Mouse (Mus musculus): ENCODE results near the gene Epb41l2. TPM values are rescaled to one million over a fixed set of nuclear protein-coding genes. Genes with fewer than 3 reads are reported as not detected.

The Epb41l2 gene
- polyA plus RNA-seq, 1 experiment from 2014 or later, result 33.8 TPM

GRCm38 (mm10) chr10:25331321-25332049 is 28.1 kb upstream of the Epb41l2 start:
- no peaks in the 10 kb centered on the region for H3K4me1 ChIP-seq (replicated peaks)
- no peak for DNase-seq (ENCODE audit: low spot score)
- H3K27ac ChIP-seq, result no peak overlapping the region
- no peak overlapping the region for H3K4me3 ChIP-seq
- H3K27me3 ChIP-seq (ENCODE audit: insufficient read depth, poor library complexity, severe bottlenecking), result no peaks in the 10 kb centered on the region
- H3K9me3 ChIP-seq, result no peaks in the 10 kb centered on the region
- no peaks in the 10 kb centered on the region for H3K36me3 ChIP-seq
- 75% methylated on average over 9 of the region's 9 CpGs for WGBS

- Histone ChIP-seq H3K27ac (no peak overlapping the region), H3K36me3 (no peaks in the 10 kb centered on the region), H3K4me3 (no peak overlapping the region), H3K9me3 (no peaks in the 10 kb centered on the region), H3K4me1 (replicated peaks) (no peaks in the 10 kb centered on the region), H3K27me3 (ENCODE audit: insufficient read depth, poor library complexity, severe bottlenecking) (no peaks in the 10 kb centered on the region)
- DNase-seq (ENCODE audit: low spot score), result no peak
- 77% methylated on average over 4 of the region's 4 CpGs for WGBS
Measured at GRCm38 (mm10) chr10:25333390-25334079, 26.1 kb upstream of the Epb41l2 start.

GRCm38 (mm10) chr10:25340675-25341074 is 18.9 kb upstream of the Epb41l2 start:
- no peaks in the 10 kb centered on the region for H3K27me3 ChIP-seq (ENCODE audit: insufficient read depth, poor library complexity, severe bottlenecking)
- WGBS, result 94% methylated on average over 5 of the region's 5 CpGs
- H3K36me3 ChIP-seq, result no peaks in the 10 kb centered on the region
- H3K9me3 ChIP-seq, result 0 out of 2 replicates have a peak, but pooled peaks cover 2% of the 10 kb centered on the region
- no peak for DNase-seq (ENCODE audit: low spot score)
- H3K4me3 ChIP-seq, result no peak overlapping the region
- H3K4me1 ChIP-seq (replicated peaks), result no peaks in the 10 kb centered on the region
- no peak overlapping the region for H3K27ac ChIP-seq

GRCm38 (mm10) chr10:25342801-25343200 is 16.8 kb upstream of the Epb41l2 start:
- Histone ChIP-seq H3K9me3 (0 out of 2 replicates have a peak, but pooled peaks cover 2% of the 10 kb centered on the region), H3K36me3 (no peaks in the 10 kb centered on the region), H3K27ac (no peak overlapping the region), H3K4me3 (no peak overlapping the region), H3K4me1 (replicated peaks) (no peaks in the 10 kb centered on the region), H3K27me3 (ENCODE audit: insufficient read depth, poor library complexity, severe bottlenecking) (no peaks in the 10 kb centered on the region)
- no peak for DNase-seq (ENCODE audit: low spot score)

GRCm38 (mm10) chr10:25353941-25354340 is 5.7 kb upstream of the Epb41l2 start:
- H3K27ac ChIP-seq, result no peak overlapping the region
- no peaks in the 10 kb centered on the region for H3K9me3 ChIP-seq
- H3K27me3 ChIP-seq (ENCODE audit: insufficient read depth, poor library complexity, severe bottlenecking), result 0 out of 2 replicates have a peak, but pooled peaks cover 7% of the 10 kb centered on the region
- no peak overlapping the region for H3K4me3 ChIP-seq
- no peaks in the 10 kb centered on the region for H3K36me3 ChIP-seq
- no peaks in the 10 kb centered on the region for H3K4me1 ChIP-seq (replicated peaks)
- WGBS, result 92% methylated on average over 3 of the region's 3 CpGs
- no peak for DNase-seq (ENCODE audit: low spot score)

- no peaks in the 10 kb centered on the region for H3K4me1 ChIP-seq (replicated peaks)
- H3K9me3 ChIP-seq, result no peaks in the 10 kb centered on the region
- DNase-seq (ENCODE audit: low spot score), result no peak
- H3K27ac ChIP-seq, result no peak overlapping the region
- no peaks in the 10 kb centered on the region for H3K36me3 ChIP-seq
- 0 out of 2 replicates have a peak, but pooled peaks cover 7% of the 10 kb centered on the region for H3K27me3 ChIP-seq (ENCODE audit: insufficient read depth, poor library complexity, severe bottlenecking)
- 88% methylated on average over 7 of the region's 7 CpGs for WGBS
- no peak overlapping the region for H3K4me3 ChIP-seq
Measured at GRCm38 (mm10) chr10:25354390-25354789, 5.2 kb upstream of the Epb41l2 start.

- Histone ChIP-seq H3K9me3 (no peaks in the 10 kb centered on the region), H3K27ac (peak overlapping the region; percentile 90), H3K36me3 (no peaks in the 10 kb centered on the region), H3K4me1 (replicated peaks) (peaks cover 11% of the 10 kb centered on the region; the same call in 1 of the 2 replicates), H3K27me3 (ENCODE audit: insufficient read depth, poor library complexity, severe bottlenecking) (0 out of 2 replicates have a peak, but pooled peaks cover 7% of the 10 kb centered on the region), H3K4me3 (peak overlapping the region; percentile 83)
- DNase-seq (ENCODE audit: low spot score), result peak; percentile 41
- under 1% methylated on average over 82 of the region's 84 CpGs for WGBS
Measured at GRCm38 (mm10) chr10:25359959-25360811, 587 bp downstream of the Epb41l2 start.

- Histone ChIP-seq H3K4me3 (no peak overlapping the region), H3K36me3 (no peaks in the 10 kb centered on the region)
- 83% methylated on average over 6 of the region's 6 CpGs for WGBS
Measured at GRCm38 (mm10) chr10:25362235-25362634, 2.6 kb downstream of the Epb41l2 start.

GRCm38 (mm10) chr10:25365158-25365557 is 5.6 kb downstream of the Epb41l2 start:
- no peak overlapping the region for H3K4me3 ChIP-seq
- no peaks in the 10 kb centered on the region for H3K27me3 ChIP-seq (ENCODE audit: insufficient read depth, poor library complexity, severe bottlenecking)
- H3K9me3 ChIP-seq, result no peaks in the 10 kb centered on the region
- 91% methylated on average over 7 of the region's 7 CpGs for WGBS
- DNase-seq (ENCODE audit: low spot score), result no peak
- no peak overlapping the region for H3K27ac ChIP-seq
- H3K4me1 ChIP-seq (replicated peaks), result peaks cover 26% of the 10 kb centered on the region
- no peaks in the 10 kb centered on the region for H3K36me3 ChIP-seq

More at GRCm38 (mm10) chr10:25362235-25362634, 2.6 kb downstream of the Epb41l2 start:
- H3K27ac ChIP-seq, result no peak overlapping the region
- H3K9me3 ChIP-seq, result no peaks in the 10 kb centered on the region
- H3K27me3 ChIP-seq (ENCODE audit: insufficient read depth, poor library complexity, severe bottlenecking), result 0 out of 2 replicates have a peak, but pooled peaks cover 7% of the 10 kb centered on the region
- peaks cover 14% of the 10 kb centered on the region; the same call in 1 of the 2 replicates for H3K4me1 ChIP-seq (replicated peaks)
- no peak for DNase-seq (ENCODE audit: low spot score)

GRCm38 (mm10) chr10:25365708-25366107 is 6.1 kb downstream of the Epb41l2 start:
- 87% methylated on average over 7 of the region's 7 CpGs for WGBS
- Histone ChIP-seq H3K27me3 (ENCODE audit: insufficient read depth, poor library complexity, severe bottlenecking) (no peaks in the 10 kb centered on the region), H3K9me3 (no peaks in the 10 kb centered on the region), H3K36me3 (no peaks in the 10 kb centered on the region), H3K4me3 (no peak overlapping the region), H3K4me1 (replicated peaks) (peaks cover 24% of the 10 kb centered on the region), H3K27ac (no peak overlapping the region)
- DNase-seq (ENCODE audit: low spot score), result no peak

GRCm38 (mm10) chr10:25366691-25367090 is 7.1 kb downstream of the Epb41l2 start:
- Histone ChIP-seq H3K4me1 (replicated peaks) (peaks cover 15% of the 10 kb centered on the region), H3K9me3 (no peaks in the 10 kb centered on the region), H3K36me3 (no peaks in the 10 kb centered on the region), H3K27ac (no peak overlapping the region), H3K4me3 (no peak overlapping the region), H3K27me3 (ENCODE audit: insufficient read depth, poor library complexity, severe bottlenecking) (no peaks in the 10 kb centered on the region)
- WGBS, result 87% methylated on average over 5 of the region's 5 CpGs
- no peak for DNase-seq (ENCODE audit: low spot score)

GRCm38 (mm10) chr10:25368928-25369327 is 9.3 kb downstream of the Epb41l2 start:
- no peak overlapping the region for H3K27ac ChIP-seq
- no peak overlapping the region for H3K4me3 ChIP-seq
- no peak for DNase-seq (ENCODE audit: low spot score)
- H3K36me3 ChIP-seq, result no peaks in the 10 kb centered on the region
- no peaks in the 10 kb centered on the region for H3K9me3 ChIP-seq
- WGBS, result 40% methylated on average over 3 of the region's 3 CpGs
- H3K4me1 ChIP-seq (replicated peaks), result peaks cover 29% of the 10 kb centered on the region
- H3K27me3 ChIP-seq (ENCODE audit: insufficient read depth, poor library complexity, severe bottlenecking), result no peaks in the 10 kb centered on the region
